In genomic region chr13:102589680-102590435, GRCm38 (mm10) we compare ENCODE assay signal across 10 mouse cellular contexts.
DNase-seq lines count a peak whose midpoint lies in the region; ATAC-seq and TF ChIP-seq lines count a peak whose summit lies in the region.
"Had no signal": no experiment of that assay in that cellular context is flagged by ENCODE, and none has a peak within 500 bp of the region (broad histone marks: within the 10 kb centered on the region; RNA-seq: fewer than 3 reads in every experiment).

No protein-coding gene starts in this region.

- H3K9ac ChIP-seq in heart, embryonic 14.5 days (ENCODE audit: low read length) = no peak overlapping the region
- H3K9ac ChIP-seq in stomach, embryonic 14.5 days (replicated peaks; ENCODE audit: low read depth, low read length) = no peak overlapping the region
- H3K9ac ChIP-seq: liver, embryonic 15.5 days had no signal

- no peaks in the 10 kb centered on the region for H3K9me3 ChIP-seq in heart, embryonic 10.5 days
- no peaks in the 10 kb centered on the region for H3K9me3 ChIP-seq in heart, embryonic 14.5 days (ENCODE audit: control insufficient read depth, low read length)
- no peaks in the 10 kb centered on the region for H3K9me3 ChIP-seq in stomach, embryonic 14.5 days (ENCODE audit: control insufficient read depth, low read depth, low read length)
- H3K9me3 ChIP-seq: liver, embryonic 15.5 days had no signal

- TF ChIP-seq POLR2A in cortical plate, adult 2 months (IDR thresholded peaks at IDR 0.05; ENCODE audit: extremely low read depth, insufficient read depth, low read length) = no peak

- H3K27ac ChIP-seq in heart, embryonic 10.5 days = no peak overlapping the region
- H3K27ac ChIP-seq in cortical plate, adult 2 months (ENCODE audit: insufficient read depth, low read length) = peak overlapping the region; percentile 44; the same call in 1 of the 2 replicates
- H3K27ac ChIP-seq in heart, embryonic 14.5 days (replicated peaks in 1 of 2; ENCODE audit: control insufficient read depth in 1 of 2, insufficient read depth in 1 of 2, low read depth in 2 of 2, low read length in 2 of 2) = no peak overlapping the region
- peak overlapping the region; percentile 77 for H3K27ac ChIP-seq in stomach, embryonic 14.5 days (ENCODE audit: low read length)
- H3K27ac ChIP-seq: liver, embryonic 15.5 days had no signal

- no peak for TF ChIP-seq CTCF in cortical plate, adult 2 months (IDR thresholded peaks at IDR 0.05; ENCODE audit: extremely low read depth, insufficient read depth, low read length)

- H3K4me1 ChIP-seq in heart, embryonic 10.5 days = peaks cover 4% of the 10 kb centered on the region; the same call in 1 of the 2 replicates
- H3K4me1 ChIP-seq in cortical plate, adult 2 months (ENCODE audit: control insufficient read depth, insufficient read depth, low read length) = peaks cover 2% of the 10 kb centered on the region
- H3K4me1 ChIP-seq in heart, embryonic 14.5 days (ENCODE audit: control insufficient read depth in 2 of 2, insufficient read depth in 2 of 2, low read length in 2 of 2) = peaks cover 21 to 43% of the 10 kb centered on the region in 2 experiments
- H3K4me1 ChIP-seq in stomach, embryonic 14.5 days (ENCODE audit: control insufficient read depth, insufficient read depth, low read length) = peaks cover 32% of the 10 kb centered on the region
- H3K4me1 ChIP-seq: liver, embryonic 15.5 days had no signal

- H3K36me3 ChIP-seq in heart, embryonic 10.5 days = no peaks in the 10 kb centered on the region
- H3K36me3 ChIP-seq in heart, embryonic 14.5 days (ENCODE audit: control insufficient read depth, insufficient read depth, low read length) = no peaks in the 10 kb centered on the region
- no peaks in the 10 kb centered on the region for H3K36me3 ChIP-seq in stomach, embryonic 14.5 days (ENCODE audit: control insufficient read depth, insufficient read depth, low read length)
- H3K36me3 ChIP-seq: liver, embryonic 15.5 days had no signal

- no peak for ATAC-seq in heart, embryonic 14.5 days (ENCODE audit: insufficient number of reproducible peaks, insufficient read depth, low FRiP score, low read depth)
- peak; percentile 92 for ATAC-seq in stomach, embryonic 14.5 days (ENCODE audit: insufficient number of reproducible peaks, insufficient read depth, low FRiP score, low read depth)
- no peak for ATAC-seq in activated CD4-positive, CD25-positive, alpha-beta regulatory T cell, adult 4 months

- WGBS in heart, embryonic 10.5 days = 63% methylated on average over 18 of the region's 18 CpGs
- WGBS in heart, embryonic 14.5 days = 53% methylated on average over 18 of the region's 18 CpGs
- WGBS in stomach, embryonic 14.5 days = 13% methylated on average over 18 of the region's 18 CpGs

- H3K4me3 ChIP-seq in heart, embryonic 10.5 days = no peak overlapping the region
- H3K4me3 ChIP-seq in cortical plate, adult 2 months (ENCODE audit: insufficient read depth, low read length) = no peak overlapping the region
- H3K4me3 ChIP-seq in heart, embryonic 14.5 days (ENCODE audit: control insufficient read depth in 1 of 2, insufficient read depth in 1 of 2, low read depth in 1 of 2, low read length in 2 of 2) = 0 out of 4 replicates have a peak overlapping the region, but pooled peaks of 1 of the 2 experiments have one; percentile 1
- no peak overlapping the region for H3K4me3 ChIP-seq in stomach, embryonic 14.5 days (ENCODE audit: low read depth, low read length)
- H3K4me3 ChIP-seq: liver, embryonic 15.5 days had no signal

- peak overlapping the region; percentile 30 for H3K4me2 ChIP-seq in heart, embryonic 14.5 days (ENCODE audit: low read length)
- peak overlapping the region; percentile 2 for H3K4me2 ChIP-seq in stomach, embryonic 14.5 days (replicated peaks; ENCODE audit: low read depth, low read length)
- H3K4me2 ChIP-seq: liver, embryonic 15.5 days had no signal

- peak; percentile 98 for DNase-seq in heart, adult 11 months
- DNase-seq in heart, embryonic 10.5 days (ENCODE audit: low spot score) = no peak
- DNase-seq in layer of hippocampus, adult 9-11 months = peak; percentile 76
- DNase-seq in thymus, postnatal 10 days (ENCODE audit: low spot score in 2 of 2) = no peak

- H3K27me3 ChIP-seq in heart, embryonic 10.5 days (ENCODE audit: insufficient read depth, poor library complexity, severe bottlenecking) = no peaks in the 10 kb centered on the region
- H3K27me3 ChIP-seq in heart, embryonic 14.5 days (ENCODE audit: control insufficient read depth, insufficient read depth, low read length) = no peaks in the 10 kb centered on the region
- H3K27me3 ChIP-seq in stomach, embryonic 14.5 days (ENCODE audit: control insufficient read depth, insufficient read depth, low read length) = no peaks in the 10 kb centered on the region
- H3K27me3 ChIP-seq: CH12.LX; liver, embryonic 15.5 days had no signal

Comparison
In these comparisons a context has a peak if more than half of its experiments do, and no peak if none do; other contexts are left out.
1. DNase-seq: peak in heart, adult 11 months (single experiment) and layer of hippocampus, adult 9-11 months (single experiment); none in heart, embryonic 10.5 days (single experiment) and thymus, postnatal 10 days (0 of 2).
2. H3K27ac ChIP-seq: peak in cortical plate, adult 2 months (single experiment) and stomach, embryonic 14.5 days (single experiment); none in heart, embryonic 10.5 days (single experiment) and heart, embryonic 14.5 days (0 of 2).